Mouse (Mus musculus): ENCODE measurements around the gene Nes.

Nes gene

DNA sequence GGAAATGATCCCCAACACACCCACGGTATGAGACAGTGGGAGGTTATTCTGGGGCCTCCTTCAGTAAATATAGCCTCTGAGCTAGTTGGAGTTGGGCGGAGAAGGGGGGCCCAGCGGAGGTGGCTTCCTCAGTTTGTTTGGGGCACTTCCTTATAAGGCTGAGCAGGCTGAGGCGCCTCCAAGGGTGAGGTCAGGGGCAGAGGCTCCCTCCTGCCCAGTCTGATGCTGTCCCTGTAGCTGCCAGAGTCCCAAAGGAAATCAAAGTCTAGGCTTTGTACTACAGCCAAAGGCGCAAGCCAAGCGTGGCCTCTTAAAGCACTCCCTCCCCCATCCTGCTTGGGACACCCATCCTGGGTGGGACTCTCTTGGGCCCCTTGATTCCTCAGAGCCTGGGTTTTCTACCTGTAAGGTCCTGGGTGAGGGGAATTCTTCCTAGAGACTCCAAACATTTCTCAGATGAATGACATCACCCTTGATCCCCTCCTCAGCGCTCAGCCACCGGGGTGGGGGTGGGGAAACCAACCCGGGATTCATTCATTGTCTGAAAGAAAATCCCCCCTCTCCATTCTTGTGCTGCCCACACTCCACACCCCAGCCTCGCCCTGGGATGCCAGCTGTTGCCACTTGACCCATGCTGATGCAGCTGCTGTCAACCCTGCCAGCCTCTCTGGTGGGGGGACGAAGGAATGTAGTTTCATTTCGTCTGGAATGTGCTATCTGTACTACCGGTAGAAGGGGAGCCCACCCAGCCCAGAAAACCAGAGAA lies 12.1 kb downstream of the Nes start:
- no peak for DNase-seq (ENCODE audit: low read depth)

- no peak for DNase-seq (ENCODE audit: low read depth)
Observed at GRCm38 (mm10) chr3:87983627-87984026, 12.7 kb downstream of the Nes start.

DNA sequence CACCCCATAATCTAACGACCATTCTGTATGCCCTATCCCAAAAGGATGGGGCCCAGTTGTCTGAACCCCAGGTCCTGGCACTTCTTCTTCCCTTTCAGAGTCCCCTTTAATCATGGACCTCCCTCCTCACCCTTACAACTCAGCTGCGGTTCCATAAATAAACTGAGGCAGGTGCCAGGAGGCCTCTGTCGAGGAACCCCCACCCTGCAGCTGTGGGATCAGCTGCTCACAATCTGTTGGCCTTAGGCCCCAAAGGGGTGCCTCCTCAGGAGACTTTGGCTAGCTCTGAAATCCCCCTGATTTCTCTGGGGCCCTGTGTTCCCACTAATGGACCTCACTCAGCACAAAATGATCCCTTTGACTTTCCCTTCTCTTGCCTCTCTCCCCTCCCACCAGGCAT lies 13.2 kb downstream of the Nes start:
- no peak for DNase-seq (ENCODE audit: low read depth)

DNA sequence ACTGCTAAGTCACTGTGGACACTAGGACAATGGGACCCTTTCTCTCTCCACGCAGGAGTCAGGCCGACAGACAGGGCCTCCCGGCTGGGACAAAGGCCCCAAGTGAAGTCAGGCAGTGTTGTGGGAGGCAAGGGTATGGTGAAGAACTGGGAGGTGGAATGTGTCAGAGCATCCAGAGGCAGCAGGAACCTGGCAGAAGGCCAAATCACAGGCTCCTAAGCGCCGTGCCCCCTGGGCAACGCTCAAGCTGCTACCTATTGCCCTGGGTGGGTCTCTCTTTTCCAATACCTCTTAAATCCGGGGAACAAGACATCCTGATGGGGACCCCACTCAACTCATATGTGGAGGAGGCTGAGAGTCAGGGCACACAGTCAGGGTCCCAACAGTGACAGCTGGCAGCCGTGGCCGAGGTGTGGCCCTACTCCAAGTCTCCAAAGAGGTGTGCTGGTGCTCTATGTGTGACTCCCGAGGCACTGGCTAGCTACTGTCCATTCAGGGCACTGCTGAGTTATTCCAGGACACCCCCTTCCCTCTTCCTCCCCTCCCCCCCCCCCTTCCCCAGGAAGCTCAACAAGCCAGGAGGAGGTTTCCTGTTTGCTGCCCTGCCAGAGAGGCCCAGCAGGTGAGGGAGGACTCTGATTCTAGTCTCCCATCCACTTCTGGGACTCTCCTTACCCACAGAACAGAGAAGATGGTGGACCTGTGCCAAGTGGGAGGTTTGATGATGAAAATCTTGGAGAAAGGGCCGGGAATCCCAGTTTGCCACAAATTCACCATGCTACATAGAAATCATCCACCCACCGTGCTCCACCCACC lies 14.8 kb downstream of the Nes start:
- DNase-seq (ENCODE audit: low read depth): no peak

DNA sequence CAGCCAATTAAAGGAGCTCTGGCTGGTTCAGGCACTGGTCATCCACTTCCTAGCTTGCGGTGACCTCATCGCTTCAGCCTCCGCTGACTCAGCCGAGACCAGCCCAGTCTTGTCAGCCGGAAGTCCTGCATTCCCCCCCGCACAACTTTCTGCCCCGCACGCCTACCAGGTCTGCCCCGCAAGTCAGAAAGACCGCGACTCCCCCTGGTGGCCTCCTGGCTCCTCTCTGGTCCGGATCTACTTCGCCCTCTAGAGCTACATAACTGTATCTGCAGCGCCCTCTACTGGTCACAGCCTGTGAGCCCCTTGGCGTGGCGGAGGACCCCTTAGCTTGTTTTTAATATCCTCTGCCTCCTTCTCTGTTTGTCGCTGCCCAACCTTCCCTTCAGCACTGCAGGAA lies 16.0 kb downstream of the Nes start:
- peak; percentile 95 for DNase-seq (ENCODE audit: low read depth)

DNA sequence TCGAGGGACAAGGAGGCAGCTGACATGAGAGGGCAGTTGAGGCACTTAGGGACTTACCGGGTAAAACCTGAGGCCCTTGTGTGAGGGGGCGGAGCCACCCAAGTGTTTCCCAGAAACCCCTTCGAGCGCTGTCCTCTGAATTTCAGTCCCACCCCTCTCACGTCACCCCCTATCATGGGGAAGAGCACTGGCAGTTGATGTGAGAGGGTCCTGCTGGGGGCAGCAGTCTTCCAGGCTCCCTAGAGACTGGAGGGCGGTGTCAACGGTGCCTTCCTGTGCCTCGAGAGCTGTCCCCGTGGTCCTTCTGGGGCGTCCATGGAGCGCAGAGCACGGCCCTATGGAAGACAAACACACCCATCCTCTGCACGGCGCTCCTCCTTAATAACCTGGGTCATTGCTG lies 16.8 kb downstream of the Nes start:
- peak; percentile 70 for DNase-seq (ENCODE audit: low read depth)

- peak; percentile 27 for DNase-seq (ENCODE audit: low read depth)
Observed at GRCm38 (mm10) chr3:87988068-87988467, 17.2 kb downstream of the Nes start.

DNA sequence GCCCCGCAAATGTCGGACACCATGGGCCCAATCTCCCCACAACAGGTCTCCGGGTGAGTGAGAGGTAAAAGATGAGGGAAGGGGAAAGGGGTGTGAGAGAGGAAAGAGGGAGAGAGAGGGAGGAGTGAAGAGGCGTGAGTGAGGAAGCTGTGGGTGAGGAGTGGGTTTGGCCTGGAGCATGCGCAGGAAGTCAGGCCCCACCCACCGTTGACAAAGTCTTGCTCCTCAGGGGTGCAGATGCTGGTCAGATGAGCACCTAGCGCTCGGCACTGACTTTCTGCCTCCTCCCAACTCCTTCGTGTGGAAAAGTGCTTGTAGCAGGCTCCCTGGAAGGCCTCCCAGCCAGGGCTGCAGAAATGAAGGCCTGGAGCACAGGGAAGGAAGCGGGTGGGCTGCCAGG lies 19.1 kb downstream of the Nes start:
- peak; percentile 10 for DNase-seq (ENCODE audit: low read depth)

- DNase-seq (ENCODE audit: low read depth): peak; percentile 60
Observed at GRCm38 (mm10) chr3:87993436-87993835, 22.6 kb downstream of the Nes start.

DNA sequence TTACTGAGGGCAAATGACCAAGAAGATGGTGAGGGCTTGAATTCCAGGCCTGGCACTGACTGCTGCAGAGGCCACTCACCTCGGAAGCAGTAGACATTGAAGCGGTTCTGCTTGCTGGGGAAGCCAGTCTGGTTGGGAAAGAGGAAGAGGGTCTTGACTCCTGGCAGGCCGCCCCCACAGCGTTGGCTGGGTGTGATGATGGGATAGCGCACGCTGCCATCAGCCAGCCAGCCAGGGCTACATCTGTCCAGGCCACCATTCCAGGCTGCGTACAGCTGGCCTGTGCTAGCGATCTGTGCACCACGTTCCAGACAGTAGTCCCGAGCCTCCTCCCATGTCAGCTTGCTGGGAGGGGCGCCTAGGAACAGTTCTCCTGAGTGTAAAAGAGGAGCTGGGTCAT lies 24.5 kb downstream of the Nes start:
- DNase-seq (ENCODE audit: low read depth): no peak

DNA sequence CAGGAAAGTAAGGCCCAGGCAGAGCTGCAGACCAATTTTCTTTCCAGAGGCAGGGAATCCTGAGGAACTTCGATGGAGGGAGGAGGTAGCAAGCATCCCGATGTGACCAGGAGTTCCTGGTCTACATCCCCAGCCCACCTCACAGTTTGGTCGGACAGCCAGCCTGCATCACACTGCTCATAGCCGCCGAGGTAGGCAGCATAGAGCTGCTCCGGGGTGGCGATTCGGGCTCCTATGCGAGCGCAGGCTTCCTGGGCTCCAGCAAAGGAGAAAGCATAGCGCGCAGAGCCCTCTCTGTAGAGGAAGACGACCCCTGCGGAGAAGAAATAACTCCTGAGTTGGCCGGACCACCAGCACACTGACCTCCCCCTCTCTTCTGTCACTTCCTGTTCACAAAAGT lies 25.5 kb downstream of the Nes start:
- no peak for DNase-seq (ENCODE audit: low read depth)

- no peak for DNase-seq (ENCODE audit: low read depth)
Observed at GRCm38 (mm10) chr3:87996971-87997614, 26.2 kb downstream of the Nes start.

DNA sequence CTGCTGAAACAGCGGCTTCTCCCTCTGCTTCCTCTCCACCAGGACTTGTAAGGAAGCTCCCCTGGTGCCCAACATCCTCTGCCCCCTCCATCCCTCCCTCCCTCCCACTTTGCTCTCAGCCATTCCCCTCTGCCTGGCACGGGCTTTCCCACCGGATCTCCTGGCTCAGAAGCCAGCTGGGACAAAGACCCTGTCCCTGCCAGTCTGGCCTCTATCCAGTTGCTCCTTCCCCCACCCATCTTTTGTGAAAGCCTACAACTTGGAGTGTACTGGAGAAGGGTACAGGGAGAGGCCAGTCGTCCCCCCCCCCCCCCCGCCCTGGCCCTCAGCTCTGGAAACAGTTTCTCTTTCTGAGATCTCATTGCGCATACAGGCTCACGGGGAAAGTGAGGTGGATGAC lies 27.9 kb downstream of the Nes start:
- no peak for DNase-seq (ENCODE audit: low read depth)

DNA sequence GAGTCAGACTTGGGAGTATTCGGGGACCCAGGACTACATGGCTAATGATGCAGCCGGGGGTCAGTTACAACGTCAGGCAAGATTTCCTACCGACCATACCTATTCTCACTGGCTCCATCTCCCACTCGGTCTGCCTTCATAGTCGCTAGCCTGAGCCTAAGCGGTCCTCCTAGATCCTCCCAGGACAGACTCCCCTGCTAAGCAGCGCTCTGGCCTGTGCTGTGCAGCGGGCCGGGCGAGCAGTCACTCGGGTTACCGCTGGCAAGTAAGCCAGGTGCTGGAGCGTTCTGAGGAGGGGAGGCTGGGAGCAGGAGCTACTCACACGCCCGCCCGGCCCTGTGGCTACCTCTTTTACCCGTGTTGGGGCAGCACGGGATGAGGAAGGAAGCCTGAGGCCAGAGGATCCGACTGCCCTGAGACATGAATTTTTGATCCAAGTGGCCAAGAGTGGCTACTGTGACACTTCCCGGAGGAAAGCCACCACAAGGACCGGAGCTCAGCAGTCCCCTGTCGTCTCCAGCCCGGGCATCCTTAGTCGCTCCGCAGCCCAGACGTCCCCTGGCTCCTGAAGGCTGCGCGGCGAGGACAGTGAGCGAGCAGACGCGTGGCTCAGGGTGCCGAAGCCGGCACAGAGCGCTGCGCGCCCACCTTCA lies 28.5 kb downstream of the Nes start:
- no peak for DNase-seq (ENCODE audit: low read depth)

DNA sequence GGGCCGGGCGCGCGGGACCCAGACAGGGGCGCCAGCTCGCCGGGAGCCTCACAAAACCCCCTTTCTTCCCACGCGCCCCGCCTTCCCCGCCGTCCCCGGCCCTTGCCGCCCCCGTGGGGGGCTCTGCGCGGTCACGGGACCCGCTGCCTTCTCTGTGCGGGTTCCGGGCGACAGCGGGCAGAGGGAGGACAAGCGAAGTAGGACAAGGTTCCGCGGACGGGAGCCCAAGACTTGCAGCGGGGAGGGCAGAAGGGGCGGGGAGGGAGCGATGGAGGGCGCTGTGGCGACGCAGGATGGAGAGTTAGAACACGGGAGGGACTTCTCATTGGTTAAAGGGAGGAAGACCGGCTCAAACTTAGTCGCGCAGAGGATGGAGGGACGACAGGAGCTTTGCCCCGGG lies 29.3 kb downstream of the Nes start, which contains the start of gene Bcan:
Gene Bcan, minus strand, starts transcription at position 50 of the 400 bp plus-strand sequence.
- no peak for DNase-seq (ENCODE audit: low read depth)

DNA sequence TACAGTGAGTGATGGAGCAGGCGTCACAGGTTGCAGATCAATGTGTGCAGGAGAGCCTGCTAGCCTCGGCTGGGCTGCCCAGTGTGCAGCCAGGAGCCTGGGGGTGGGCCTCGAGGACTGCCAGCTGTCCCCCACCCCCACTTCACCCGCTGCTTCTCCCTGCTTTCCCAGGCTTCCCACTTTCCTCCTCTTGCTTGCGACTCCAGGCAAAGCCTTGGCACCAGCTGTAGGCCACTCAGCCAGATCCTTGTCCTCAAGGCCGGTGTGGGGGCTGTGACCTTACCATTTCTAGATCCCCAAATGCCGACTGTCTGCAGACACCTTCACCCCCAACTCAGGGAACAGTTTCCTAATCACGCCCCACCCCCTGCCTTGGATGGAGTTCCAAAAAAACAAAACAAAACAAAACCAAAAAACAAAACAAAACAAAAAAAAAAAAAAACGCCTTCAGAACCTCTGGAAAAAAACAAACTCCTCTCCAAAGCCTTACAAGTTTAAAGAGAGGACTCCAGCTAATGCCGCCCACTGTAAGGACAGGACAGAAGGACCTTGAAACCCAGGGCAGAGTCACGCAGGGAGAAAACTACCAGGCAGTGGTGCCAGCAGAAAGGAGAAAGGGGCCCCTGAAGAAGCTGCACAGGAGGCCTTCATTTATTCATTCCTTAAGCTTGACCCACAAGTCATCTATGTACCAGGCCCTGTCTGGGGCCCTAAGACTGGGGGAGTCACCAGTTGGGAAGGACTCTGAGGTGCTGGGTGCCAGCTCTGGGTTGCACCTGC lies 30.1 kb downstream of the Nes start:
- no peak for DNase-seq (ENCODE audit: low read depth)

DNA sequence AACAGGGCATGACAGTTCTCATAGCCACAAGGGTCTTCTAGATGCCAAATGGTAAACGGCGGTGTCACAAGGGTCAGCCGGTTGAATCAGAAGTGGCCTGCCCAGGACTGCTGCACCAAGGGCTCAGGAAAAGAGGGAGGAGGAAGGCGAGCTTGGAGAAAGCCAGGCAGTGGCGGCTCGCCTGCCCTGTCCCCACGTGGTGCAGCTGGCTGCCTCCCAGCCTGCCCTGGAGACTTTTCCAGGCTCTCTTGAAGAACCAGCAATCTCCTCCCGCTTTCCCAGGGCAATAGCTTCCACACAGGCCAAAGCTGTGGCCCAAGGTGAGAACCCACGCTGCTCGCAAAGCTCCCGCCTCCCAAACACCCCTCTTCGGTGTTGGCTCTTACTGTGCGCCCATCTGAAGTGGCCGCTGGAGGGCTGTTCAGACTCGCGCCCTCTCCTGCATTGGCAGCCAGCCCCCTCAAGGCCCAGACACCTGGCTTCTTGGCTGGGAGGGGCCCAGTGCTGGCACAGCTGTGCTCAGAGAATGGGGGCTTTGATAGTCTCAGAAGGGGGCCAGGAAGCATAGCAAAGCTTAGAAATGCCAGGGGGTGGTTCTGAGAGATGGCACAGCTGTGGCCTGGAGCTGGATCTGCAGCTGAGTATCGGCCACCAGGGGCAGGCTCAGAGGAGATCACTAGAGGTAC lies 31.6 kb downstream of the Nes start:
- DNase-seq (ENCODE audit: low read depth): no peak

- DNase-seq (ENCODE audit: low read depth): peak; percentile 55
Observed at GRCm38 (mm10) chr3:88005822-88006786, 35.2 kb downstream of the Nes start.

GRCm38 (mm10) chr3:88010634-88011265 lies 39.9 kb downstream of the Nes start:
- peak; percentile 76 for DNase-seq (ENCODE audit: low read depth)
